Mouse (Mus musculus): Measurements from ENCODE around the gene Rem1. TPM values are rescaled to one million over a fixed set of nuclear protein-coding genes. Genes with fewer than 3 reads are reported as not detected.

The Rem1 gene
- polyA plus RNA-seq (2014; fragmentation: Illumina TruSeq; extraction: RNeasy Lipid Tissue Mini Kit (QIAGEN cat#74804); ENCODE audit: insufficient read depth, low read depth, low replicate concordance) = 10.7 TPM

DNA sequence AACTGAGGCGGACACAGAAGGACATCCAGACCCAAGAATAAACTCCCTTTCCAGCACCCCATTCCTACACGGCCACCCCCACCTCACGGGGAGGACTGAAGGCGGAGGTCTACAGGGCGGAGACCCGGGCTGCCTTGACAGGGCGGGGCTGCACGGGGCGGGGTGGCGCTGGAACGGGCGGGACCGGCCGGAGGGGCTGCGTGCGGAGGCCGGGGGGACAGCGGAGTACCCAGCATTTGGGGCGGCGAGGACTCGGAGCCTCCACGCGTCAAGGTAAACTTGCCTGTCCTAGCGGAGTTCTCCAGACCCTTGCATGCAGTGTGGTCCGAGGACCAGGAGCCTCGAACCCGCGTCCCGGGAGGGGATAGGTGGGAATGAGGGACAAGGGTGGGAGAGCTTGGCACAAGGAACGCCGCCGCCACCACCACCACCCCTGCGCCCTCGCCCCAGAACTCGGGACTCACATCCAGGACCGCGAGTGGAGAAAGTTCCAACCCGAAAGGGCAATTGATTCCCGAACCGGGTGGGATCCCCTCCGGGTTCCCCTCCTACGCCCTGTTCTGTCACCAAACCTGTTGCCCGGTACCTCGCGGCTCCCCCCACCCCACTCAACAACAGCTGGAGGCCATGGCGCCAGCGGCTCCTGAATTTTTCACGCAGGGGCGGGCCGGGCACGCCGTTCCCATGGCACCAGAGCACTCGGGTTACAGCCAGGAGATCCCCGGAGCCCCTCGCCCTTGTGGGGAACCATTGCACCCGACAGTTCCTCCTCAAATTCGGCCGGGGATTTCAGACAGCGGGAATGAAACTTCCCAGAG lies at the start of gene Rem1:
Rem1 (plus strand) TSS at position 178 of the 818 bp plus-strand sequence.

DNA sequence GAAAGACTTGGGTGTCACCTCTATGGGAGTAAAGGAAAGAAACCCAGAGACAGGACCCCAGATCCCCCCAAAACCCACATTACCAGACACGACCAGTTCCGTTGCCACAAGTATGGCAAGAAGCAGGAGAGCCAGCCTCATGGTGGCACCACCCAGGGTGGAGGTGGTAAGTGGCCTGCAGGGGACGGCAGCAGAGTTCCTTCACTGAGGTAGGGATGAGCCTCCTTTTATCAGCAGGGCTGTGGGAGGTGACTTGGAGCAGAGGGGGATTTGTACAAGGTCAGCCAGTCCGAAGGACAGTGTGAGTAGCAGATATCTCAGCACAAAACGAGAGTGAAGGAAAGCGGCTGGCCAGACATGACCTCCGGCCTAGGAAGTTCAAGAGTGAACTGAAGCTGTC lies 46.6 kb upstream of the Rem1 start, which contains the start of gene Defb19:
Defb19 (minus strand) TSS at position 206 of the 400 bp plus-strand sequence.

DNA sequence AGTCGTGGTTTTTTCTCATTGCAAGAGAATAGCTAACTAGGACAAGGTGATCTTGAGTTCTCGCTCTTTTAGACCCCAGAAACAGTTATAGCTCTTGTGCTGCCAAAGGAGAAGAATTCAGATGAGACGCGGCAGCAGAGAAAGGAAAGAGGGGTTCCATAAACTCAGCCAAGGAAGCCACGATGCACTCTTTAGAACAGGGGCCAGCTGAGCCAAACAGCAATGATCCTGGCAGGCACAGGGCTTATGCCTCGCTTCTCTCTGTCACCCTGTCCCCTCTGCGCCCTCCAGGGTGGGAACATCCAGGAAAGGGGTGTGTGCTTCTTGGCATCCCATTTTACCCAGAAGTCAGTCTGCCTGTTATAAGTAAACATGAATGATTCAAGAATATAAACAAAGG lies 27.5 kb upstream of the Rem1 start, which contains the start of gene Defb45:
Defb45 (minus strand) TSS at position 101 of the 400 bp plus-strand sequence.

DNA sequence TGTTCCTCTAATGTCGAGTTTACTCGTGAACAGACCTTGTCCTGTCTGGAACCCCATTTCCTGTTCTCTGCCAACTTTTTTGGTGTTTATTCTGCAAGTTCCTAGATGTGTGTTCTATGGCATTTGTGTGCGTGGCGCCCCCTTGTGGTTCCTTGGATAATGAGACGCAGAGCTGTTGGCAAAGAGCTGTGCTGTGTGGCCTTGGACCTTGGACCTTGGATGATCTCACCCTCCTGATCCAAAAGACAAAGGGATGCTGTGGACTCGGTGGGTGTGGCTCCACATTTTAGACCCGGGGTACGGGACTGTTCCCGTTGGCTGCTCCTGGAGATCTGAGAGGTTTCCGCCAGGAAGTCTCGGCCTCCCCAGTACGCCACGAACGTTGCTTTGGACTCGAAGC lies 22.7 kb upstream of the Rem1 start, which contains the start of gene Defb36:
Defb36 (plus strand) TSS at position 271 of the 400 bp plus-strand sequence.

DNA sequence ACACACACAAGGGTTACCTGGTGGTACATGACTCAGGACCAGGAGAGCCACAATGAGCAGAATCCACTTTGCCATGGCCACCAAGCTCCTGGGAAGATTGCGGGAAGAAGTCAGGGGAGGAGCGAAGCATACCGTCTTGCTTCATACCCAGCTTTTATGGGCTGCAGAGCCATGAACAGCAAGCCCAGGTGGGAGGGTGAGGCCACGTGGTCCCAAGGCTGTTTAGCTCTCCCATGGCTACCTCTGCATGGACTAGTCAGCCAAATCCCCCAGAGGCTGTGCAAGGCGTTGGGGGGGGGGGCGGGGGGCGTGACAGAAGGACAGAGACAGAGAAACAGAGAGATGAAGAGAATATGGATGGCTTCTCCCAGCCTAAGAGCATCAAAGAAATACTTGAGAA lies 3.8 kb upstream of the Rem1 start, which contains the start of gene Defb25:
Defb25 (minus strand) TSS at position 101 of the 400 bp plus-strand sequence.

DNA sequence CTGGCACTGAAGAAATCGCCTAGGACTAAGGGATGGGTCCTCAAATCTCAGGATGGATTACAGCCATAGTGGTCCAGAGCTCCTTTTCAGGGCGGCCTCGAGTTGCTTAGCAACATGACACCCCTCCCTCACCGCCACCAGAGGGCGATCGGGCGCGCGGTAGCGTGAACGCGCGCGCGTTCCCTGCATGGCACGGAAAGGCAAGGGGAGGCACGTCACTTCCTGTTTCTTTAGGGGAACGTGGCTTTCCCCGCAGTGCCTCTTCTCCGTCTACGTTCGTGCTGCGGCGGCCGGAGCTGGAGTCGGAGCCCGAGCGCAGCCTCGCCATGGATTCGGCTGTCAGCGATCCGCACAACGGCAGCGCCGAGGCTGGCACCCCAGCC lies 42.5 kb downstream of the Rem1 start, which contains the start of gene H13:
H13 (plus strand) TSS at position 206 of the 383 bp plus-strand sequence.

Other genes starting within 250 kb of the Rem1 start
- 1.6 TPM for gene Sox12, start 228.9 kb upstream of the Rem1 start, polyA plus RNA-seq (2014; fragmentation: Illumina TruSeq; extraction: RNeasy Lipid Tissue Mini Kit (QIAGEN cat#74804); ENCODE audit: insufficient read depth, low read depth, low replicate concordance)
- gene Zcchc3, start 211.9 kb upstream of the Rem1 start, polyA plus RNA-seq (2014; fragmentation: Illumina TruSeq; extraction: RNeasy Lipid Tissue Mini Kit (QIAGEN cat#74804); ENCODE audit: insufficient read depth, low read depth, low replicate concordance) = 3.9 TPM
- 11.0 TPM for gene 6820408C15Rik, start 211.4 kb upstream of the Rem1 start, polyA plus RNA-seq (2014; fragmentation: Illumina TruSeq; extraction: RNeasy Lipid Tissue Mini Kit (QIAGEN cat#74804); ENCODE audit: insufficient read depth, low read depth, low replicate concordance)
- gene Defb23, start 162.3 kb upstream of the Rem1 start, polyA plus RNA-seq (2014; fragmentation: Illumina TruSeq; extraction: RNeasy Lipid Tissue Mini Kit (QIAGEN cat#74804); ENCODE audit: insufficient read depth, low read depth, low replicate concordance) = not detected
- gene Defb20, start 149.9 kb upstream of the Rem1 start, polyA plus RNA-seq (2014; fragmentation: Illumina TruSeq; extraction: RNeasy Lipid Tissue Mini Kit (QIAGEN cat#74804); ENCODE audit: insufficient read depth, low read depth, low replicate concordance) = not detected
- not detected for gene Defb22, start 136.8 kb upstream of the Rem1 start, polyA plus RNA-seq (2014; fragmentation: Illumina TruSeq; extraction: RNeasy Lipid Tissue Mini Kit (QIAGEN cat#74804); ENCODE audit: insufficient read depth, low read depth, low replicate concordance)
- gene Defb26, start 115.3 kb upstream of the Rem1 start, polyA plus RNA-seq (2014; fragmentation: Illumina TruSeq; extraction: RNeasy Lipid Tissue Mini Kit (QIAGEN cat#74804); ENCODE audit: insufficient read depth, low read depth, low replicate concordance) = not detected
- not detected for gene Defb28, start 108.7 kb upstream of the Rem1 start, polyA plus RNA-seq (2014; fragmentation: Illumina TruSeq; extraction: RNeasy Lipid Tissue Mini Kit (QIAGEN cat#74804); ENCODE audit: insufficient read depth, low read depth, low replicate concordance)
- not detected for gene Defb29, start 86.9 kb upstream of the Rem1 start, polyA plus RNA-seq (2014; fragmentation: Illumina TruSeq; extraction: RNeasy Lipid Tissue Mini Kit (QIAGEN cat#74804); ENCODE audit: insufficient read depth, low read depth, low replicate concordance)
- not detected for gene Gm17416, start 57.6 kb upstream of the Rem1 start, polyA plus RNA-seq (2014; fragmentation: Illumina TruSeq; extraction: RNeasy Lipid Tissue Mini Kit (QIAGEN cat#74804); ENCODE audit: insufficient read depth, low read depth, low replicate concordance)
- gene Defb21, start 54.2 kb upstream of the Rem1 start, polyA plus RNA-seq (2014; fragmentation: Illumina TruSeq; extraction: RNeasy Lipid Tissue Mini Kit (QIAGEN cat#74804); ENCODE audit: insufficient read depth, low read depth, low replicate concordance) = not detected
- not detected for gene Defb19, start 46.6 kb upstream of the Rem1 start, polyA plus RNA-seq (2014; fragmentation: Illumina TruSeq; extraction: RNeasy Lipid Tissue Mini Kit (QIAGEN cat#74804); ENCODE audit: insufficient read depth, low read depth, low replicate concordance)
- gene Defb45, start 27.6 kb upstream of the Rem1 start, polyA plus RNA-seq (2014; fragmentation: Illumina TruSeq; extraction: RNeasy Lipid Tissue Mini Kit (QIAGEN cat#74804); ENCODE audit: insufficient read depth, low read depth, low replicate concordance) = not detected
- gene Defb36, start 22.6 kb upstream of the Rem1 start, polyA plus RNA-seq (2014; fragmentation: Illumina TruSeq; extraction: RNeasy Lipid Tissue Mini Kit (QIAGEN cat#74804); ENCODE audit: insufficient read depth, low read depth, low replicate concordance) = not detected
- gene Defb25, start 3.9 kb upstream of the Rem1 start, polyA plus RNA-seq (2014; fragmentation: Illumina TruSeq; extraction: RNeasy Lipid Tissue Mini Kit (QIAGEN cat#74804); ENCODE audit: insufficient read depth, low read depth, low replicate concordance) = 2.9 TPM
- gene H13, start 42.5 kb downstream of the Rem1 start, polyA plus RNA-seq (2014; fragmentation: Illumina TruSeq; extraction: RNeasy Lipid Tissue Mini Kit (QIAGEN cat#74804); ENCODE audit: insufficient read depth, low read depth, low replicate concordance) = 64.5 TPM
- 6.4 TPM for gene Mcts2, start 60.1 kb downstream of the Rem1 start, polyA plus RNA-seq (2014; fragmentation: Illumina TruSeq; extraction: RNeasy Lipid Tissue Mini Kit (QIAGEN cat#74804); ENCODE audit: insufficient read depth, low read depth, low replicate concordance)
- gene Id1, start 109.3 kb downstream of the Rem1 start, polyA plus RNA-seq (2014; fragmentation: Illumina TruSeq; extraction: RNeasy Lipid Tissue Mini Kit (QIAGEN cat#74804); ENCODE audit: insufficient read depth, low read depth, low replicate concordance) = 241 TPM
- 150 TPM for gene Cox4i2, start 127.2 kb downstream of the Rem1 start, polyA plus RNA-seq (2014; fragmentation: Illumina TruSeq; extraction: RNeasy Lipid Tissue Mini Kit (QIAGEN cat#74804); ENCODE audit: insufficient read depth, low read depth, low replicate concordance)
- 66.6 TPM for gene Bcl2l1, start 204.8 kb downstream of the Rem1 start, polyA plus RNA-seq (2014; fragmentation: Illumina TruSeq; extraction: RNeasy Lipid Tissue Mini Kit (QIAGEN cat#74804); ENCODE audit: insufficient read depth, low read depth, low replicate concordance)
- 1.0 TPM for gene Tpx2, start 221.0 kb downstream of the Rem1 start, polyA plus RNA-seq (2014; fragmentation: Illumina TruSeq; extraction: RNeasy Lipid Tissue Mini Kit (QIAGEN cat#74804); ENCODE audit: insufficient read depth, low read depth, low replicate concordance)